Mouse (Mus musculus) embryo, embryonic 10 days (tissue): ENCODE measurements around the gene Zbtb40.

Experiments
- DNase-seq: peaks from one replicate; pipeline ENCODE4 v3.0.0-alpha.2; 2015; ENCODE audit warnings: low spot score

Gene Zbtb40

DNA sequence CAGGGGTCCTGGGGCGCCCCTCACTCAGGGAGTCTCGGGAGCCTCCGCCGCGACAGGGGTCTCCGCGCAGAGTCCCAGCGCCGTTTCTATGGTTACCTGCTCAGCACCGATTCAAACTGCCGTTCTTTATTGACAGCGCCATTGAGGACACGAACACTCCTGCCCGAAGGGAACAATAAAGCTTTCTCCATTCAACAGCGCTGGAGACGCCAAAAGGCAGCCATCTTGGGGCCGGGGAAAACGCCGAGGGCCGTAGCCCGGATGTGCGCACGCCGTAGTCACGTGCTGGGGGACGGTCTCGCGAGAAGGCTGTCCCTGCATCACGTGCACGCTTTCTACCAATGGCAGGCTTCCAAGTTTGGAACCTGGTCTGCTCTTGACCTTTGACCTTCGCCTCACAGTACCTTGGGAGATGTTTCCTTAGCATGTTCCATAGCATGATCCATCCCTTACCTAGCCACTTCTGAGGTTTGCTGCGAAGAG is at the start of gene Zbtb40:
TSS of gene Zbtb40 (minus strand) at position 252 of the 483 bp plus-strand sequence.
- DNase-seq = peak; percentile 99

DNA sequence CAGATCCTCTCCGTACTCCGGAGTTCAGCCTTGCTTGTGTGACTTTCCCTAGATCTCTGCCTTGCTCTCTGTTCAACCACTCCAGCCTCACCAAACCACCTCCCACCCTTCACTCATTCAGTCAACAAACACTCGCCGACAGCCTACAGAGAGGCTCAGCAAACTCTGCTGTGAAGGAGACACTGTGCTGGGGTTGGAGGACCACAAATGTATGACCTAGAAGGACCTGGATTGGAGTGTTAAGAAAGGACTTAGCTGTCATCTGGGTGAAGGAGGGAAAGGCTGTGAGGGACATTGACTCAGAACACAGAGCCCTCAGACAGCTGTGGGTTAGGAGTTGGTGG is 49.4 kb upstream of the Zbtb40 start:
- DNase-seq = no peak

DNA sequence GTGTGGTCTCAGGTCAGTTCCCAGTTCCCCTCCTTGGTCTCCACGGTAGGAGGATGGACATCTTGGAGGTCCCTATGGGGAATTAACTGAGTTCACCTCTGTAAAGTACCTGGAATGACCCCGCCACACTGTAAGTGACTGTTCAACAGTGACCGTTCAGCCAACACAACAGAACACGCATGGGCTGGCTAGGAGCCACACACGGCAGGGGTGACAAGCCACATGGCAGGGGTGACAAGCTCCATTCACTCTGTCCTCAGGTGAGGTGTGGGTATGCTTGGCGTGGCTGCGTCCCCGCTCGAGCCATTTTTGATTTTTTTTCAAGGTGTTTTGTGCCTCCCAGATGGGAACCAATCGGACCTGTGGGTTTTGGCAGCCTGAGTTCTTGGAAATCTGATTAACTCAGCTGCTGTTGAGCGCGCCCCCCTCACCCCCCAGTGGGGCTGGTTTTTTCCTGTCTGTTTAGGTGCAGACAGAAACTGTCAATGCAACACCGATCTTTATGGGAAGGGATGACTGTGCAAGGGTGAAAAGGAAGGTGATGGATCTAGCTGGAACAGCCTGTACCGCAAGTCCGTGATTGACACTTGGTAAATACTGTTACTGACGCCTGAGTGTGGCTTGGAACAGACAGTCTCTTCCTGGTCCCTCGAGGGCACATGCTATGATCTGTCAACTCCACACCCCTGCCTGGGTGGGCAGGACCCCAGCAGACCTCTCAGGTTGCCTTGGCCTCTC is 48.8 kb upstream of the Zbtb40 start:
- no peak for DNase-seq

DNA sequence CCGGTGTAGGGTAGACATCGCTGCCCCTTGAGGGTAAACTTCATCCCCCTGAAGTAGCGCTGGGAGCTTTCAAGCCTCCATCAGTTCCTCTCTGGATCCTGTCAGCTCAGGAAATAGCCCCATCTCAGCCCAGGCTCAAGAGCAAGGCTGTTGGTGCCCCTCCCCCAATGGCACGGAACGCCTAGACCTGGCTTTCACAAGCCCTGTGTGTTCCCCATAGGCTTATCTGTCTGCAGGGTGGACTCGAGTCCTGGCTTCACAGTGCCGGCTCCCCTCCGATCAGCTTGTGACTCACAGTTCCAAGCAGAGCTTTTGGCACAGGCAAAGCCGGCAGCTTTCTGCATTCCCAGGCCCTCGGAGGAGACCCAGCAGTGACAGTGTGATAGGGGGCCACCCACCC is 47.8 kb upstream of the Zbtb40 start:
- no peak for DNase-seq

DNA sequence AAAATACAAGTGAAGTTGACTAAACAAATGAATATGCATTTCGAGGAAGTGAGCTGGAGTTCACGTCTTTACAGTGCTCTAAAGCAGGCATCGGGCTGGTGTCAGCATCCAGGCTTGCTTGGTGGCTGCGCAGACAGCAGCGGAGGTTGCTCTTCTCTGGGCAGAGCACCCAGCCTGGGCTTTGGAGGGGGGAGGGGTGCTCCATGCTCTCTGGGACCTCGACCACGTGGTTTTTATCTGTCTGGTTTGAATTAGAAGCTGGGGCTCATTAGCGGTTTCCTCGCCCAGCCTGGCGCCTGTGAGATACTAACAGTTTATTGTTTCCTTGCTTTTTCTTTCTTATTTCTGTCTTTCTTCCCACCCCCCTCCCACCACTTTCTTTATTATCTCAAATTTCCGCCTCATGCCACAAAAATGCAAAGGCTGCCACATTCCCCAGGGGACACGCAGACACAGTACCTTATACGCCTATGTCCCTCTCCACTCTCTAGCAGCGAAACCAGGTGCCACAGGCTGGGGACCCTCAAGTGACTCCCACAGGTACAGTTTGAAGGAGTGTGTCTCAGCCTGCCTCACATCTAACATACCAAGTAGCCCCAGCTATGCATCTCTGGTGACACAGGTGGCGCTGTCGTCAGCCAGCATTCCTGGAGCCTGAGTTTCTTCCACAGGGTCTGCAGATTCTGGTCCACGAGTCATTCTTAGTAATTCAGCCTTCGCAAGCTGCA is 36.6 kb upstream of the Zbtb40 start:
- peak; percentile 51 for DNase-seq

DNA sequence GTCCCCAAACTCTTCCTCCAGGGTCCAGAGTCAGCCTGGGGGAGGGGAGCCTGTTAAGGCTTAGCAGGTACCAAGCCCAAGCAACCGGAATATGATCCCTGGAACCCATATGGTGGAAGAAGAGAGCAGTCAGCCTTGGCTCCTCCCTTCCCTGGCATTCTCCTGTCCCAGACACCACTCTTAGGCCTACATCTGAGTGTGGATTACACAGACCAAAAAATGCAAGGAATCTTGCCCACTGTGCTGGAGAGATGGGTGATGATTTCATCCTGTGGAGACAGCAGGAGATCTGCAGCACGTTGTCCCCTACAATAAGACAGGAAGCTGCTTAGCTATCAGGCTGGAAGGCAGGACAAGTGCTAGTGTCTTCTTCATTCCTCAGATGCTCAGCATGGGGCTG is 34.3 kb upstream of the Zbtb40 start:
- DNase-seq = no peak

DNA sequence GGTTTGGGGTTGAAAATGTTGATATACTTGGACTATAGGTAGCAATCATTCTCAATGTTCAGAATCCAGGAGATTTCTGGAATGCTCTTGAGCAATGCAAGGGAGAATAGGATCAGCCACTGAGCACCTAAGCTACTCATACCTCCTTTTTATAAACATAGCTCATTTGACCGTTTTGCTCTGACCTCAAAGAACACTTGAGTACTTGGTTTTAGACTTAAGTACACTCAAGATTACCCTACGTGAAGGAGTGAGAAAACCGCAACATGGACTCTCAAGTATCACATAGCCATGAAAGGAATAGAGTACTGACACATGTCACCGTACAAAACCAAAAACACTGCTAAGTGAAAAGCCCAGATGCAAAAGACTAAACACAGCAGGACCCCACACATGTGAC is 32.8 kb upstream of the Zbtb40 start:
- DNase-seq = no peak

DNA sequence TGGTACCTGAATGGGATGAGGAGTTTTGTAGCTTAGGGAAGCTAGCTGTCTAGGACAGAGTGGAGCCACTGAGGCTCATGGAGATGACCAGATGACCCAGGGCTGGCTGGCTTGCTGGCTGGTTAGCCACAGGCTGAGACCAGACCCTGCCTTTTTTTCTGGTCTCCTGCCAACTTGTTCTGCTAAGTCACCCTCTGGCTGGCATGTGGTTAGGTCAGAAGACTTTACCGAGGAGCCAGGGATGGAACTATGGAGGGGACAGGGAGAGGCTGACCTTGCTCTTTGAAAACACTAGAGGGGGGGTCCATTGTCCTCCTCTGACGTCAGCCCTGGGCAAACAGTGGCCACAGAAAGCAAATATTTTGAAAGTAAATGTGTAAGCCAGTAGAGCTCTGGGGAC is 28.6 kb upstream of the Zbtb40 start:
- no peak for DNase-seq

DNA sequence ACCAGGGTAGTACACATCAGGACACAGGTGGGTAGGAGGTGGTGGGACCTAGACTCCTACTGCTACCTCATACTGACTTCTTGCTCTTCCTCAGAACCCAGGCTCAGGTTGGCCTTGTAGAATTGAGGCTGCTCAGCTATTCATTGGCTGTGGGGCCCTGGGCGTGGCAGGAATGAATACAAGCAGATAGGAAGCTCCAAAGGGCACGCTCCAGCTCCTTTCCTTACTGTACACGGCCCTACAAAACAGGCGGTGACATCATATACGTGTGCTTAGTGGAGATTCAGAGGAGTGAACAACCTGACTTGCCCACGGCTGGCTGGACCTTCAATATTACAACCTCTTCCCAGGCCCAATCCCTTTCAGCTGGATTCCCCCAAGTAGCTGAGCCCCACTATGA is 22.6 kb upstream of the Zbtb40 start:
- no peak for DNase-seq

DNA sequence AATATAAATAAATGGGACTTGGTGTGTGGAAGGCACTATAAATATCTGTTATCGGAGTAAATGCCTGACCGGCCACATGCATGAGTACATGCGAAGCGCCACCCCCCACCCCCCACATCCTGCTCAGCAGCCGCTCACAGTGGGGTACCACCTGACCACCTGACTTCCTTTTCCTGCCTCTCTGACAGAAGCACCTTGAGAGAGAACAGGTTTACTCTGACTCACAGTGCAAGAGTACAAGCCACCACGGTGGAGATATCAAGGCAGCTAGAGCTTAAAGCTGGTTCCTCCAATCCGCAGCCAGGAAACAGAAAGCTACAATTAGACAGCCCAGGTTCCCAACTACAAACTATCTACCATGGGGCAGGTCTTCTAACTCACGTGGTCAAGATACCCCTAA is 19.9 kb upstream of the Zbtb40 start:
- no peak for DNase-seq

DNA sequence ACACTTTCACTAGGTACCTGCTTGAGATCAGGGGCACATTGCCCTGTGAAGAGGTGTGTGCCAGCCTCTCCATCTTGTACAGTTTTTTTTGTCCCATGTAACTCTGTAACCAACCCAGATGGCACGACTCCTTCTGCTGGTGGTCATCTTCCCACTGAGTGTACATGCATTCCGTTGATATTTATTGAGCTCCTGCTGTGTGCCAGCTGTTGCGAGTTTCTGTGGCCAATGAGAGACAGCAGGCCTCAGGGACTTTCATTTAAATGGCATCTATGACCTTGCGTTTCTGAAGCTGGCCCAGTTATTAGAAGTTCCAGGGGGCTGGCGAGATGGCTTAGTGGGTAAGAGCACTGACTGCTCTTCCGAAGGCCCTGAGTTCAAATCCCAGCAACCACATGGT is 17.2 kb upstream of the Zbtb40 start:
- DNase-seq = no peak

DNA sequence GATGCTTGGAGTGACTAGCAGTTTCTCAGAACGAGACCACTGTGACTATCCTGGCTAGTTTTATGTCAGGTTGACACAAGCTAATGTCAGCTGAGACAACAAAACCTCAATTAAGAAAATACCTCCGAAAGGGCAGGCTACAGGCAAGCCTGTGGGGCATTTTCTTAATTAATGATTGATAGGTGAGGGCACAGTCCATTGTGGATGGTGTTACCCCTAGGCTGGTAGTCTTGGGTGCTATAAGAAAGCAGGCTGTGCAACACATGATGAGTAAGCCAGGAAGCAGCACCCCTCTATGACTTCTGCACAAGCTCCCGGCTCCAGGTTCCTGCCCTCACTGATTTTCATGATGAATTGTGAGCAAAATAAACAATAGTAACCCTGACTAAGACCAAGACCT is 6.3 kb upstream of the Zbtb40 start:
- DNase-seq = no peak

DNA sequence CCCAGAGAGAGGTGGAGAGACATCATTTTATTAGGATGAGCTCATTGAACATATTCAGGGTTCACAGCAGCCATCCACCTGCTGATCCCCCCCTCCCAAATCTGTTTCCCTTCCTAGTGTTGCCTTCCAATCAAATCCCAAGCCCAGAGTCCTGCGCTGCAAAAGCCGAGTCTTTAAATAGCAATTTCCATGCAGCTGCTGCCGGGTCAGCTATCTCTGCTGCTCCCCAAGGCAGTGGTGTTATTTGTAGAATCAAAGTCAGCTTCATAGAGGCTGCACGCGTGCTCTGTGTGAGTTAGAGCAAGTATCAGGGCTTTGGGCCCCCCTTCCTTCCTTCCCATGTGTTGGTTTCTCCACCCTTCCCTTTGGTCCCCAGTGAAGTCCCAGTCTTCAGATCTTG is 5.2 kb upstream of the Zbtb40 start:
- DNase-seq = no peak

DNA sequence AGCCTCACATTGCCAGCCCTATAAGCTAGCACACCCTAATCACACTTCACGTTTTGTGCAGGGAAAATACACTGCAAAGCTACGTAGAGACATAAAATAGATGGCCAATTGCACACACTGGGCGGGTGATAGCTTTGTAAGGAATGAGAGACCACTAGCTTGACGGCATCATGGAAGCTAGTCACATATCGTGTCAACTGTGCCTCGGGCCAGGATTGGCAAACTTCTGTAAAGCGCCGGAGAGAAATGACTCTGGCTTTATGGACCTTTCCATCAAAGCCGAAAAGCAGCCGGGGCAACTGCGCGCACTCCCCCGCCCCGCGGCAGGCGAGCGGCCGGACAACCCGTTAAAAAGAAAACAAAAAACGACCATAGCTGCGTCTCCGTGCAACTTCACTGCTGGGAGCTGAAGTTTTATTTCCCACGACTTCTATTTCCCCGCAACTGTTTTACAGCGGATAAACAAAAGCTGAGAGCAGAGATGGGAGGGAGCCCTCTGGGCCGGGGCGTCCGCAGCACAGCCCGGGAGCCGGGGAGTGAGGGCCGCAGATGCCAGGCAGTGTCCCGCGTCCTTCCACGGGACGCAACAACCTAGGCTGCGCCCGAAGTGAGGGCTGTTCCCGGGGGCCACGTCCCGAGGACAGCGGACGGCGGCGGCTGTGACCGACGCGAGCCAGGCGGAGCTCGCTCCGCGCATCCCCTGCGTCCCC is 606 bp downstream of the Zbtb40 start:
- DNase-seq = peak; percentile 23

DNA sequence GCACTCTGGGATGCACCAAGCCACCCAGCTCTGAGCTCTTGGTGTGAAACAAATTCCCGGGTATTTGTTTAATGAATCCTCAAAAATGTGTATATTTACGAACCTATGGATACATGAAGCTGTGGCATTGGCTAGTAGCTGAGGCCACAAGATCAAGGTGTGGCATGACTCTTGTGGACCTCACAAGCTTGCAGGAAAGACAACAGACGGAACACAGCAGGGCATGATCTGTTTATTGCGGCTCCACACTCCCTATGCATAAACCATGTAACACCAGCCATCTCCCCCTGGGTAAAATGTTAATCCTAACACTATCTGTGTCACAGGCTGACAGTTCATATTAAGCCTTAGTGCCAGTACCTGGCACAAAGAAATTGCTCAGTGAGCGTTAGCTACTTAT is 2.5 kb downstream of the Zbtb40 start:
- DNase-seq = no peak

DNA sequence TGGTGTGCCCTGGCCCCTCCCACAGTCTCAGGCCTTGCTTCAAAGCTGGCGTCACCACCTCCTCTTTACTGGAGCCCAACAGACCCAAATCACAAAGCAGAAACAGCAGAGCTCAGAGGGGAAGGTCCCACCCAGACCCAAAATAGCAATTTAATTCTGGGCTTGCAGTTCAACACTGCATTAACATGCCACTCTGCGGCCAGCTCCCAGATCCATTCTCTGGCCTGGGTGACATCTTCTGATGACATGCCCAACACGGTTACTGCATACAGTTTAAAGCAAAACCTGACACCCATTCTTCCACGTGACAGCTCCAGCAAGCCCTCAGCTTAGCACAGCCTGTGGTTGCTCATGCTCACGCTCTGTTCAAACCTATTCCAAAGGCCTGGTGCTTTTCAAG is 4.1 kb downstream of the Zbtb40 start:
- DNase-seq = no peak

DNA sequence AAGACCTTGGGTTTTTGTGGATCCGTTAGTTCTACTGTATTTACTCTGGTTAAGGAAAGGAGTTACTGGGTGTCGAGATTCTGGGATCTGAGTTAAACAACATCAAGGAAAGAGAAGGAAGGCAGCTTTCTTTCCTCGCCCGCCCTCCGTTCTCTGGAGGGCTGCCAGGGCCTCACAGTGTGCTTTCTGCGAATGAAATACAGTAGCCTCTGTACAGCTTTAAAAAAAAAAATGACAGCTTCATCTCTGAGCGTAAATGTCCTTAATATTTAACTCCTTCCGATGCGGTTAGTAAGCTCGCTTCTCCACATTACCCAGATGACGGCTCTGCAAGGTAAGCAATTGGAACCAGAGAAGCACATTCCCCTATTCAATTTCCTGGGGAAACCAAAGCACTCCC is 4.8 kb downstream of the Zbtb40 start:
- no peak for DNase-seq

DNA sequence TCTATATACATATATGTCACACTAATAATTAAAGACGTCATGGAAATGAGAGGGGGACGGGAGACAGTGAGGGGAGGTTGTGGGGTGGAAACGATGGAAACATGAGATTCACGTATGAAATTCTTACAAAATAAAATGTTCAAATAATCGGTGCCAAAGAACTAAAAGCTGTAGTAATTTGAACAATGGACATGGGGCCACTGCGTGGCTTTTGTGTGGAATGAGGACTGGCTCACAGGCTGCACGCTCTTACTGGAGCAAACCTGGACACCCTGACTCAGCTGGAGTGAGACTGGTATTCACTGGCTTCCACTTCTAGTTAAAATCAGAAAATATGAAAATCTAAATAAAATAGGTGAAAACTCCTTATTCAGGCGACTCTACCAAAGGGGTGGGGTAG is 6.6 kb downstream of the Zbtb40 start:
- DNase-seq = no peak

DNA sequence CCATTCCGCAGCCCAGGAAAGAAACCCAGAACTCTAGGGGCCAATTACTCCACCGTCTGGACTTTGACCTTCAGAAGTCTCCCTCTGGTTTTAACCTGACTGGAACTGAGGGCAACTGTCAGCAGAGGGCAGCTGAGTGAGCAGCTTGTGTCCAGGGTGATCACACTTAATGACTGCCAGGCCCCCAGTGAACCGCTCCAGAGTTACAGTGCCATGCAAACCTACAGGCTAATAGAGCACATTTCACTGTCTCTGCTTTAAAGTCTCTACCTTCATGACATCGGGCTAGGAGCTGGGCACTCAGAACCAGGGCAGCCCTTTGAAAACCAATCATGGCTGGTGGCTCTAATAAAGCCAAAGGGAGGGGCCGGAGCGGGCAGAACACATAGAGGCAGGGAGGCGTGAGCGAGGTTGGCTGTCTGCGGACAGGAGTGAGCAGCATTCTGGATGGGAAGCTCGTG is 7.4 kb downstream of the Zbtb40 start:
- no peak for DNase-seq

DNA sequence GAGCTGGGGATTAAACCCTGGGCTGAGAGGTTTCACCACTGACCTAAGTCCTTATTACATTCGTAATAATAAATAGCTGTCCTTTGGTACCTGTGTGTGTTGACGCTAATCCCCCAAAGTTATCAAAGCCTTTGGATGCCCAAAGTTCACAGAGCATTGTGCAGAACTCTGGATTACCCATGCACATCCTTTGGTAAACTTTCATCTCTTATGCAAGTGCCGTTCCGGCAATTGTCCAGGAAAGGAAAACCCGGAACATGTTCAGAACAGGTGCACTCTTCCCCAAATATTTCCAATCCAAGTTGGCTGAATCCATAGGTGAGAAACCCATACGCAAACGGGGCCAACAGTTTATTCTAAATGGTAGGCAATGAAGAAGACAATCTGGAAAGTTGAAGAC is 9.2 kb downstream of the Zbtb40 start:
- DNase-seq = no peak

DNA sequence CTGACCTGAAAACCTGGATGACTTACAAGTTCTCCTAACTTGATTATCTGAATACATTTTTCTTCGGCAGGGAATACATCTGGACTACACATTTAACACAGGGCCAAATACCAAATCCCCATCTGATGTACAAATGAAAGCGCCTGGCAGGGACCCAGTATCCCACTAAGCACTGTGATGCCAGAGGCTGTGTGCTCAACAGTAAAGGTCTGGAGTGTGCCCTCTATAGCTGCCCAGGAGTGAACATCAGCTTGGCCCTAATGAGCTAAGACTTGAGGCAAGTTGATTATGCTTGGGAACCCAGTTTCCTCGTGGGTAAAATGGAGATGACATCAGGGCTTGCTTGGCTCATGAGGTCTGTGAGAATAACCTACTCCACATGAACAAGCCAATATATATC is 10.1 kb downstream of the Zbtb40 start:
- DNase-seq = no peak

DNA sequence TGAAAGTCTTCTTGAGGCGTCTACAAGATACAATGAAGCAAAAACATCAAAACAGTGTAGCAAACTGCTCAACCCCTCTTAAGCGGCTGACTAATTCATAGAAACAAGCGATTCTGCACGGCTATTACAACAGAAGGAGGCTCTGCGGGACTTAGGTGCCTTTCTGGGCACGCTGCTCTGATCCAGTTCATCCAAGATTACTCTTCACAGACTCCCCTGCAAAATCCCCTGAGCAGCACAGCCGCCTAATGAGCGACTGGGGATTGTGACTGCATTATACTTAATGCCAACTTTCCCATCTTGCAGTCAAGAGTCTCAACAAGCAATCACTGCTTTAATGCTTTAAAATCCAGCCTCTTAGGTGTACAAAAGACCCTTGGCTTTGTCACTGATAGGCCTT is 10.5 kb downstream of the Zbtb40 start:
- no peak for DNase-seq
